Mouse (Mus musculus) heart, adult 18-20 months (tissue): ENCODE data around the gene Elp5. TPM values are rescaled to one million over a fixed set of nuclear protein-coding genes. Genes with fewer than 3 reads are reported as not detected.
"Not testable (repeated sequence)": the region's sequence is repeated elsewhere in the genome, so short reads cannot be mapped to it uniquely, and the experiment has no call there.

Experiments used
- DNase-seq, 2 experiments: peaks; one replicate each; pipeline ENCODE4 v3.0.0; 2021 to 2022; ENCODE audit warnings: mixed read lengths in 1 of 2
- long read RNA-seq, 2 experiments: library from polyadenylated mRNA; stranded (forward); transcript quantifications; one replicate each; pipeline ENCODE4 v2.0.0; 2021
- total RNA-seq, 2 experiments: library from RNA; stranded (reverse); gene quantifications; 2 replicates each; pipeline ENCODE4 v1.2.3; 2021

Gene Elp5
- 10 to 100 TPM; 46.2 to 53.1 TPM for total RNA-seq
- long read RNA-seq, experiment 1, partial matches to known transcripts, result 25 of 40 reads
- long read RNA-seq, experiment 1, other reads (novel, unspliced or antisense), result 10 of 40 reads
- long read RNA-seq, experiment 2, transcript Elp5-203 (7 exons, 1,259 nt), result major isoform, 5 of 21 reads
- long read RNA-seq, experiment 2, partial matches to known transcripts, result 12 of 21 reads
- long read RNA-seq, experiment 2, other reads (novel, unspliced or antisense), result 3 of 21 reads

DNA sequence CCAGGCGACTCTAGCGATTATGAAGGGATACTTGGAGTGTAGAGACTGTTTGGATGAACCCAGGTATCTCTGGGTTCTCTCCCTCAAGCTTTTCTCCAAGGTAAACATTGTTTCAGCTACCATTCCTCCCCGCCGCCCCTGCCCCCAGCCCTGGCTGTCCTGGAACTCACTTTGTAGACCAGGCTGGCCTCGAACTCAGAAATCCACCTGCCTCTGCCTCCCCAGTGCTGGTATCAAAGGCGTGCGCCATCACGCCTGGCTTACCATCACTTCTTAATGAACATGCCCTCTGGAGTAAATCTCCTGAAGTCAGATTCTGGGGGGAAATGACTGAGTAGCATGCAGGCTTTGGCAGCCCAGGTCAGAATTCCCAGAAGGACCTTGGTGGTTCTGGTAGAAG is at the start of gene Elp5:
Gene Elp5 (minus strand): TSS at position 293 of the 400 bp plus-strand sequence.
- no peak for DNase-seq

GRCm38 (mm10) chr11:70031321-70031670 is 49.0 kb upstream of the Elp5 start:
- DNase-seq, result no peak

DNA sequence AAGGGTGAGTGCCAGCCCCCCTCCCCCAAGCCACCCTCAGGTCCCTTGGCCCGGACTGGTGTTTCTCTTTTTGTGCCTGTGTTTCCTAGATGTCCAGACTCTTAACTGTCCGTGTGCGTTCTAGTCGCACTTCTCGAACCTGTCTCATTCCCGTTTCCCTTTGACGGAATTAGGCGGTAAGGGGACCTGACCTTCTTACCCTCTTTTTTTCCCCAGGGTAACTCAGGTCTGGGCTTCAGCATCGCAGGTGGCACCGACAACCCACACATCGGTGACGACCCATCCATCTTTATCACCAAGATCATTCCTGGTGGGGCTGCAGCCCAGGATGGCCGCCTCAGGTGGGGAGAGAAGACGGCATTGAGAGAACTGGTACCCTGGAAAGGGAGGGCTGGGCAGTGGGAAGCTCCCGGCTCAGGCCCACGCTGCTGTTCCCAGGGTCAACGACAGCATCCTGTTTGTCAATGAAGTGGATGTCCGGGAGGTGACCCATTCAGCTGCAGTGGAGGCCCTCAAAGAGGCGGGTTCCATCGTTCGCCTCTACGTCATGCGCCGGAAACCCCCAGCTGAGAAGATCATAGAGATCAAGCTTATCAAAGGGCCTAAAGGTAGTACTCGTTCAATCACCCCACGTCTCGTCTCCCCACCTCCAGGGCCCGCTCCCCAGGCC is 48.5 kb upstream of the Elp5 start:
- DNase-seq, result no peak

DNA sequence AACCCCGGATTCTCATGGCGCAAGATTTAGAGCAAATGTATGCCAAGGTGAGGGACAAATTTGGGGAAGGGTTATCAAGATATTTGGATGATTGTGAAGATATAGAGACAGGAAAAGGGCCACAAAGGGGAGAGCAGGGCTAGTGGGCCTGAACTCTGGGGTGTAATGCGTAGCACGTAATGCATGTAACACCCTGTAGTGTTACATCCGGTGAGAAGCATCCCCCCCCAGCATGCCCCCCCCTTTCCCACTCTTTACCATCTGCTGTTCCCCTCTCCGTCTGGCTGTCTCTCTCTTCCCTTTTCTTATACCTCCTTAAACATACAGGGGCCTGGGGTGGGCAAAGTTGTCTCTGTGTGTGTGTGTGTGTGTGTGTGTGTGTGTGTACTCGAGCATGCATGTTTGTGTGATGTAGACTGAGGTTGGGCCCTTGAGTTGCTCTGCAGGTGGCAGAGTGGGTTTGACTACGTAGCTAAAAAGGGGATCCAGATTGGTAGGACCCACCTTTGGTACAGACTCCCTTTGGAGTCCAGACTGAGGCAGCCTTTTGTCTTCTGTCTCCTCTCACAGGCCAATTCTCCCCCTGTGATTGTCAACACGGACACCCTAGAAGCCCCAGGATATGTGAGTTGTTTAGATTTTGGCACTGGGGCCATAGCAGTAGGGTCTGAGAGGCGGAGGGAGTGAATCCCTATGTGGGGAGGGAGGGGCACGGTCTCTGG is 47.7 kb upstream of the Elp5 start:
- no peak for DNase-seq

DNA sequence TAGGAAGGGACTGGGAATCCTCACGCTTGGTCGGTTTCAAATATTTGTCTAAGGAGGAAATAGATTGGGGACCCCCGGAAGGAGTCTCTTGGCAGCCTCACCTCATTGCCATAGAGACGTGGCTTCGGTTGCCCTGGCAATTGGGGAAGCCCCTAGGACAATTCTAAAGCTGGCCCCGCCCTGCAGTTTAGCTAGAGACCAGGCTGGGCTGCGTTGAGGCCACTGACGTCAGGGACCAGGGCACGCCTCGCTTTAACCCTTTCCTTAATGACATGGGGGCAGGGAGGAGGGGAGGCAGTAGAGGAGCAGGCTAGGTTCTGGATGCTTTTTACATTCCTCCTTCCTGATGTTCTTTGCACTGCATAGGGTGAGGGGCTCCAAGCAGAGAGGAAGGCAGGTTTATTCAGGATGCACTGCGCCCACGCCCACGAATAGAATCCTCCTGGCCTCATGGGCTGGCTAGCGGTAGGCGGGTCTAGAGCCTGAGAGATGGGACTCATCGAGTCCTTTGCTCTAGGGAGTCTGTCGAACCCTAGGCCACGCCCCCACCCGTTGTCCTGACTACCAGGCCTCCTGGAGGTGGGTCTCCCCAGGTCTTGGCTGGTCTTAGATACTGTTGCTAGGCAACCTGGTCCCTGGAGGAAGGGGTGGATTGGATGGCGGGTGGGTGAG is 46.9 kb upstream of the Elp5 start:
- peak; percentile 84 to 89 for DNase-seq

DNA sequence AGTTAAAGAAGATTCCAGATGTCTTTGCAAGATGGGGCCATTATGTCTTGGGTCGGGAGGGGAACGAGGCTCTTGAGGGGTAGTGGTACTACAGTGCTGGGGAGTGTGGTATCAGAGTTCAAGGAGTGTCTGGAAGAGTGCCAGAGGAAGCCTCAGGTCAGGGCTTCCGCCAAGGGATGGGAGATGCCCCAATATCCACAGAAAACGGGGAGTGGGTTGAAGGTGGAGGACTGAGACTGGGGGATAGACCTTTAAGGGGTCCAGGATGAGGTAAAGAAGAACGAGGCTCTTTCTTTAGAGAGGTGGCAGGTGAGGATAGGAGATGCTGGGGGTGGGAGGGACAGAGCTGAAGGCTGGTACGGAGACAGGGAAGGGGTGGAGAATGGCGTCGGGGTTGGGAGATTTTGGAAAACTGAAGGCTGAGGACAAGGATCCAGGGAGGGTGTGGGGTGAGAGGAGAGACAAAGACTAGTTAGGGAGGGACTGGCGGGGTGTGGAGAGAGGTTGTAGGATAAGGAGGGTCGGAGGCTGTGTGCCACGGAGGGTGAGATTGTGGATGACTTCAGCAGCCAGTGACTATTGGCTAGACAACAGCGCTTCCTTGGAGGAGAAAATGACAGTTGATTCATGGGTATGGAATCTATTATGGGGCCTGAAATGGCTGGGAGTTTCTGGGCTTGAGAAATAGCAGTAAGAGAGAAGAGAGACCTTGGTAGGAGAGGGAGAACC is 46.2 kb upstream of the Elp5 start:
- peak in 1 of 2 experiments; percentile 36 for DNase-seq

DNA sequence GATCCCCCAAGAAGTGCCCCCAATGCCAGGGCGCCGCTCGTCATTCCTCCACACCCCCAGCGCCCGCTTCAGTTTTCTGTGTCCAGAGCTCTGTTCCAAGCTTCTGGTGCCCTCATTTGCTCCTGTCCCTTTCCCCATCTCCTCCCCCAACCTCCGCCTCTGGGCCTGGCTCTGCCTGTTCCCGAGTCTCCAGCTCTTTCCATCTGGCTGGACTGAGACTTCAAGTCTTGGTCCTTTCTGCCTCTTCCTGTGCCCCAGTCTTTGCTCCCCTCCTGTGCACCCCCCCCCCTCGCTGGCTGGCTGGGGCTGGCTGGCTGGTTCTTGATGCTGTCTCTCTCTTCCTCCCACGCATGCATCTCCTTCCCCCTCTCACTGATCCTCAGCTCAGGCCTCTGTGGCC is 45.1 kb upstream of the Elp5 start:
- DNase-seq, result peak in 1 of 2 experiments; percentile 39

GRCm38 (mm10) chr11:70026689-70027088 is 44.4 kb upstream of the Elp5 start:
- peak; percentile 51 to 80 for DNase-seq

- DNase-seq, result no peak
These were observed 41.8 kb upstream of the Elp5 start for GRCm38 (mm10) chr11:70024151-70024514.

DNA sequence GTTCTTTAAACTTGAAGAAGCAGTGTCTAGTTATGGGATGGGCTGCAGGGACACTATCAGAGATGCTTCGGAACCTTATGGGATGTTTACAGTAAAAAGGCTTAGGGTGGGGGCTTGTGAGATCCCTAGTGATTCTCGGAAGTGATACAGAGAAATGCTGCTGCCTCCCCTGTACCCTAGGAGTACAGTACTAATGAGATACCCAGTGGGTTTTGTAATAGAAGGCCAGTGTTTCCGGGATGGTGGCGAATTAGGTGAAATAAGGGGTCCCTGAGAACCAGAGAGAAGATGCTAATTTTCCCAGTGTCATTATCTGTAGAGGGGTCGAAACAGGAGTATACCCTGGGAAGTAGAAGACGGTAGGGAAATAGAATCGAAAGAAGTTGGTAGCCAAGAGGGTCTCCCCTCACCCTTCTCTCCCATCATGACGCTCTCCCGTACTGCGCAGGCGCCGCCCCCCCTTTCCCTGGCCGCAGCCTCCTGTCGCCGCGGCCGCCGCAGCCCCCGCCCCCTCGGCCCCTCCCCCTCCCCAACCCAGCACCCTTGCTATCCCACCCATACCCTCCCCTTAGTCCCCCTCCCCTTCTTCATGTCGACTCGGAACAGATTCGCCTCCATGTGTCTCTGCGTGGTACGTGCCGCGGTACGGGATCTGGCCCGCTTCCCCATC is 41.3 kb upstream of the Elp5 start:
- no peak for DNase-seq

DNA sequence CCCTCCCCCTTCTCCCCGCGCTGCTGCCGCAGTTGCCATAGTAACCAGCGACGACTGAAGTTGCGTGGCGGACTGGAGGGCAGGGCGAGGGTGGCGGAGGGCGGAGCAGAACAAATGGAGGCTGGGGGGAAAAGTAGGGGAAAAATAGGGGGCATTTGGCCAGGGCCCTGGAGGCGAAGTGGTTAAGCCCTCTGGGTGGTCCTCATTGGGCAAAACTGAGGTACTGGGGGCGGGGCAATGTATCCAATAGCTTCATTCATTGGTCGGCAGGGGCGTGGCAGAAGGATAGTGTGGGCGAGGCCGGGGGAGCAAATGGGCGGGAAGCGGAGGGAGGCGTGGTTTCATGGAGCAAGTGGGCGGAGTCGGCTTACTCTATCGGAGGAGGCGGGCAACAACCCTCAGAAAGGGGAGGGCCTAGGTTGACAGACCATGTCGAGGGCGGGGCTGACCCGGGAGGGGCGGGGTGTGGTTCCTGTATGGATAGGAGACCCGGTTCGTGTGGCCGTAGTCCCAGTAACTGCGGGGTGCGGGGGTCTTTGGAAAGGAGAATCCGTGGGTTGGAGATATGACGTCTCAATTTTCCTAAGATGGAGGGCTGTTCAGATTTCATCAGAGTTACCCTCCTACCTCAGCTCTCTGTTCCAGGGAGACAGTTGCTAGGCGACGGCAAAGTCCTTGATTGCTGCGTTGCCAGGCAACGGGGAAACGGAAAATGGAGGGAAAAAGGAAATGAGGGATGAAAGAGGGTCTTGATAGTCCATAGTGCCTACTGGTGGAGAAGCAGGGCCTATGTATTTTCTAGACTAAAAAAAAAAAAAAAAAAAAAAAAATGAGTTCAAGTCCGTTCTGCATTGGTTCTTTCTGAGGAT is 39.2 kb upstream of the Elp5 start:
- DNase-seq, result peak; percentile 94 to 95

DNA sequence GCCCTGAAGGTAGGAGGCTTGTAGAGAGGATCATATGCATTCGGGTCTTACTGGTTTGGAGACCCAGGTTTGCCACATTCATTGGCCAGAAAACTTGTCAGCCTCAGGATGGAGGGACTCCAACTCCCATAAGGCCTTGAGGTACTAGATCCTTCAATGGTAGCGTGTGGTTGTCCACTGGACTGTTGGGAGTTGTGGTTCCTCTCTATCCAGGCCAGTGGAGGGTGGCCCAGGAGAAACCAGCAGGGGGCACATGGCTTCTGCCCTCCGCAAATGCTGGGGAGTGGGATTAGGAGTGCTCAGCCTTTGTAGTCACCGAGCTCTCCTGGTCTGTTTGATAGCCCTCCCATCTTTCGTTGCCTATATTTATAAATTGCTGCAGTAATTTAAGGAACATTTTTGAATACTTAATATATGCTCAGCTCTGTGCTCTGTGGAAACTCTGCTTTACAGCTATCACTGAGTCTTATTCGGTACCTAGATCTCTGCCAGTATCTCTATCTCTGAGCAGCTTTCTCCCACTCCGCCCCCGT is 38.5 kb upstream of the Elp5 start:
- DNase-seq, result peak; percentile 85 to 88

DNA sequence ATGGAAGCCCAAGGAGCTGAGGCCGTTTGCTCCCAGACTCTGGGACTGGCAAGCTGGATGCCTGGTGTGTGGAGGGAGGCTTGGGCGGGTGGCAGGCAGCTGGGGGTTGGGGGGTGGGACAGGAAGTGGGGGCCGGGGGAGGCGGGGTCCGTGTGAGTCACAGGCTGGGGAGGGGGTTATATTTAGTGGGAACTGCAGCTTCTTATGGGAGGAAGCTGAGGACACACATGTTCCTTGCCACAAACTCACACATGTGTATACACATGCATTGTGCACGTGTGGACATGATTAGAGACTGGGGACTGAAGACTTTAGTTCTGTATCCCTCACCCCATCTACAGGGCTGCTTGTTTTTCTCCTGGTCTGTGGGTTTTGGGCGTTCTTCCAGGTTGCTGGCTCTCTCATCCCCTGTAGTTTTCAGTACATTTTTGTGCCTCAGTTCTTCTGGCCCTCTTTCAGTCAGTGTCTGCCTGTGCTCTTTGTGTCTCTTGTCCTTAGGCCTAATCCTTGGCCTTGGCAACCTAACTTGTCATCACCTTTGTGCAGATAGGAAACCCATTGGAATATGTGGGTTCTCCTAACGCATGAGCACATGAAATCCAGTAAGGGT is 37.8 kb upstream of the Elp5 start:
- DNase-seq, result peak in 1 of 2 experiments; percentile 29

GRCm38 (mm10) chr11:70019495-70020021 is 37.2 kb upstream of the Elp5 start:
- DNase-seq, result no peak

DNA sequence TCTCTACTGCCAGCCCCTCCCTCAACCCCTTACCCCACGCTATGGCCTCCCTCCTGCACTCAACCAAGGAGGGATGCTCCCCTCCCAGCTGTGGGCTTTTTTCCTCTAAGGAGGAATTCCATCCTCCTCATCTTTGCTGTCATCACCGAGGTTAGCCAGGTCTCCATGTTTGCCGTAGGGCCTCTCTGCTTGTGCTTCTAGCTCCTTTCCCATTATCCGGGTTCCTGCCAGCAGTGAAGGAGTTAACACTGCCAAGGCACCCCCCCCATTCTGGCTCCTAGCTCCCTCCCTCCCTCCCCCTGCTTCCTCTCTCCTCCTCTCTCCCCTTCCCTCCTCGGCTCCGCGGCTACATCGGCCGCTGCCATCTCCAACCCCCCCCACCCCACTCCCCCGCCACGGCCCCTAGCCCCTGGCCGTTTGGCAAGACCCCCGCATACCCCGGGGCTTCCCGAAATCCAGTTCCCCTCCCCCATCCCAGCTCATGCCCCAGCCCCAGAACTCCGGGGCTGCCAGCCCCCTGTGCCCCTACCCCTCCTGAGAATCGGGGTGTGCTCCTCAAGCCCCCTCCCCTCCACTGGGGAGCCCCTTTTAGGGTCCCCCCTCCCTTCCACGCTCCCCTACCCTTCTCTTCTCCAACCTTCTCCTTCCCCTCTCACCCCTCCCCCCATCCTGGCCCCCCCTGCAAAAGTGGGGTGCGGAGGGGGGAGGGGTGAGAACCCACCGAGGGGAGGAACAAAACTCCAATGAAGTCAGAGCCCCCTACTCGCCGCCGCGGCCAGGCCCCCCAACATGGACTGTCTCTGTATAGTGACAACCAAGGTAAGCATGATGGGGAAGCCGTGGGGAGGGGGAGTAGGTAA is 36.0 kb upstream of the Elp5 start:
- DNase-seq, result peak; percentile 42 to 62

GRCm38 (mm10) chr11:70017199-70017767 is 35.0 kb upstream of the Elp5 start:
- no peak for DNase-seq

- no peak for DNase-seq
These were observed 34.4 kb upstream of the Elp5 start, which contains the start of gene Dlg4 for GRCm38 (mm10) chr11:70016669-70017068. Dlg4 (plus strand) TSS chr11:70016942.

DNA sequence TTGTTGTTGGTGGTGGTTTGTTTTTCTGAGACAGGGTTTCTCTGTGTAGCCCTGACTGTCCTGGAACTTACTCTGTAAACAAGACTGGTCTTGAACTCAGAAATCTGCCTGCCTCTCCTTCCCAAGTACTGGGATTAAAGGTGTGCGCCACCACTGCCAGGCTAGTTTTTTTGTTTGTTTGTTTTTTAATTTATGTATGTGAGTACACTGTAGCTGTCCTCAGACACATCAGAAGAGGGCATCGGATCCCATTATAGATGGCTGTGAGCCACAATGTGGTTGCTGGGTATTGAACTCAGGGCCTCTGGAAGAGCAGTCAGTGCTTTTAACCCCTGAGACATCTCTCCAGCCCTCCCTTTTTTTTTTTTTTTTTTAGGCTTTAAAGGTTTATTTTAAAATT is 33.9 kb upstream of the Elp5 start:
- not testable (repeated sequence) for DNase-seq
